Mouse (Mus musculus) limb, embryonic 11.5 days (tissue): Measurements from ENCODE around the gene Col6a2. TPM values are rescaled to one million over a fixed set of nuclear protein-coding genes. Genes with fewer than 3 reads are reported as not detected.
A peak's percentile ranks its signal among the peaks of the same experiment; 100 is the strongest.

Experiments used
- ATAC-seq: fragments of 200-750 bp; cut with Nextera tagmentation; 2 replicates; pipeline ENCODE4 v1.8.0; 2017; ENCODE audit warnings: low read depth; ENCODE audit not compliant: insufficient number of reproducible peaks, low FRiP score, low TSS enrichment
- DNase-seq: peaks from one replicate; pipeline ENCODE4 v3.0.0-alpha.2; 2015; ENCODE audit warnings: low spot score
- H3K27ac ChIP-seq: fragments of 300-500 bp; sonication (generic); replicated peaks from 2 replicates; pipeline ENCODE4 v1.5.1; 2014; ENCODE audit warnings: low read depth, mild to moderate bottlenecking, low read length
- H3K27me3 ChIP-seq: fragments of 300-500 bp; sonication (generic); 2 replicates; pipeline ENCODE4 v1.6.1; 2014; ENCODE audit warnings: mild to moderate bottlenecking, low read length, mixed read lengths; ENCODE audit not compliant: control insufficient read depth, insufficient read depth
- H3K36me3 ChIP-seq: fragments of 300-500 bp; sonication (generic); 2 replicates; pipeline ENCODE4 v1.6.1; 2014; ENCODE audit warnings: mild to moderate bottlenecking, low read length, moderate library complexity, mixed read lengths; ENCODE audit not compliant: control insufficient read depth, insufficient read depth
- H3K4me1 ChIP-seq: fragments of 300-500 bp; sonication (generic); 2 replicates; pipeline ENCODE4 v1.6.1; 2014; ENCODE audit warnings: low read length, mixed read lengths; ENCODE audit not compliant: control insufficient read depth, insufficient read depth
- H3K4me2 ChIP-seq: fragments of 300-500 bp; sonication (generic); 2 replicates; pipeline ENCODE4 v1.6.1; 2014; ENCODE audit warnings: low read depth, mild to moderate bottlenecking, moderate library complexity; ENCODE audit not compliant: severe bottlenecking
- H3K4me3 ChIP-seq: fragments of 300-500 bp; sonication (generic); 2 replicates; pipeline ENCODE4 v1.5.1; 2014; ENCODE audit warnings: low read depth, low read length
- H3K9ac ChIP-seq: fragments of 300-500 bp; sonication (generic); 2 replicates; pipeline ENCODE4 v1.6.1; 2014; ENCODE audit warnings: mild to moderate bottlenecking, low read length
- H3K9me3 ChIP-seq: fragments of 300-500 bp; sonication (generic); 2 replicates; pipeline ENCODE4 v1.6.1; 2016; ENCODE audit warnings: low read length; ENCODE audit not compliant: control insufficient read depth
- WGBS: fragments of 180-500 bp; shearing (Covaris S2); extraction: QIAGEN DNeasy Blood & Tissue Kit; methylation state at CpG from one replicate; pipeline ENCODE4 v1.1.7; 2014; 5-methylcytosine and 5-hydroxymethylcytosine counted together
- polyA plus RNA-seq: library from polyadenylated mRNA; unstranded; fragments of >200 nt; fragmentation: Nextera tagmentation; extraction: Ambion mirVana; gene quantifications from 2 replicates; pipeline ENCODE4 v1.2.1, GENCODE M21; 2014

The Col6a2 gene
- polyA plus RNA-seq, 1 experiment from 2014 or later: 10.1 TPM

- Histone ChIP-seq H3K27ac (no peak overlapping the region), H3K4me2 (no peak overlapping the region), H3K27me3 (no peaks in the 10 kb centered on the region), H3K9ac (no peak overlapping the region), H3K4me3 (no peak overlapping the region), H3K4me1 (no peaks in the 10 kb centered on the region), H3K9me3 (no peaks in the 10 kb centered on the region), H3K36me3 (no peaks in the 10 kb centered on the region)
- DNase-seq (no peak), ATAC-seq (no peak)
- WGBS: 17% methylated on average over 1 of the region's 1 CpGs
These were observed 37.2 kb downstream of the Col6a2 start for GRCm38 (mm10) chr10:76586190-76586589.

GRCm38 (mm10) chr10:76584138-76584537 is 39.3 kb downstream of the Col6a2 start:
- H3K36me3 ChIP-seq: no peaks in the 10 kb centered on the region
- peak overlapping the region; percentile 37 for H3K4me2 ChIP-seq
- ATAC-seq (no peak), DNase-seq (no peak)
- no peak overlapping the region for H3K9ac ChIP-seq
- H3K27ac ChIP-seq: no peak overlapping the region
- WGBS: 14% methylated on average over 10 of the region's 10 CpGs
- no peaks in the 10 kb centered on the region for H3K27me3 ChIP-seq
- H3K4me1 ChIP-seq: no peaks in the 10 kb centered on the region
- peak overlapping the region; percentile 8; the same call in 1 of the 2 replicates for H3K4me3 ChIP-seq
- no peaks in the 10 kb centered on the region for H3K9me3 ChIP-seq

- WGBS: 71% methylated on average over 7 of the region's 7 CpGs
- Histone ChIP-seq H3K36me3 (no peaks in the 10 kb centered on the region), H3K4me1 (no peaks in the 10 kb centered on the region), H3K27ac (no peak overlapping the region), H3K4me2 (no peak overlapping the region), H3K9me3 (no peaks in the 10 kb centered on the region), H3K4me3 (no peak overlapping the region), H3K27me3 (no peaks in the 10 kb centered on the region), H3K9ac (no peak overlapping the region)
- no peak for DNase-seq
- no peak for ATAC-seq
These were observed 46.5 kb downstream of the Col6a2 start for GRCm38 (mm10) chr10:76576920-76577319.

GRCm38 (mm10) chr10:76575374-76575773 is 48.1 kb downstream of the Col6a2 start, which contains the start of gene Ftcd:
Gene Ftcd (plus strand): TSS chr10:76575648.
- no peak within 1 kb of the TSS for H3K4me3 ChIP-seq
- no peaks in the 10 kb centered on the region for H3K36me3 ChIP-seq
- no peak within 1 kb of the TSS for H3K27ac ChIP-seq
- no peaks in the 10 kb centered on the region for H3K27me3 ChIP-seq
- 88% methylated on average over 3 of the region's 3 CpGs for WGBS
- no peak for DNase-seq
- no peak within 1 kb of the TSS for H3K9ac ChIP-seq
- no peak for ATAC-seq
- H3K9me3 ChIP-seq: 0 out of 2 replicates have a peak, but pooled peaks cover under 1% of the 10 kb centered on the region
- no peaks in the 10 kb centered on the region for H3K4me1 ChIP-seq
- H3K4me2 ChIP-seq: no peak within 1 kb of the TSS

GRCm38 (mm10) chr10:76572151-76572550 is 51.3 kb downstream of the Col6a2 start:
- no peak for DNase-seq
- no peak overlapping the region for H3K4me3 ChIP-seq
- no peak overlapping the region for H3K27ac ChIP-seq
- no peaks in the 10 kb centered on the region for H3K36me3 ChIP-seq
- no peak overlapping the region for H3K4me2 ChIP-seq
- no peak for ATAC-seq
- no peaks in the 10 kb centered on the region for H3K27me3 ChIP-seq
- H3K9me3 ChIP-seq: 0 out of 2 replicates have a peak, but pooled peaks cover 2% of the 10 kb centered on the region
- WGBS: 85% methylated on average over 3 of the region's 3 CpGs
- no peak overlapping the region for H3K9ac ChIP-seq
- H3K4me1 ChIP-seq: no peaks in the 10 kb centered on the region

- Histone ChIP-seq H3K4me1 (no peaks in the 10 kb centered on the region), H3K36me3 (no peaks in the 10 kb centered on the region), H3K9ac (no peak overlapping the region), H3K27ac (no peak overlapping the region), H3K4me3 (no peak overlapping the region), H3K4me2 (no peak overlapping the region), H3K27me3 (no peaks in the 10 kb centered on the region), H3K9me3 (0 out of 2 replicates have a peak, but pooled peaks cover 2% of the 10 kb centered on the region)
- DNase-seq (no peak), ATAC-seq (no peak)
- WGBS: 65% methylated on average over 2 of the region's 2 CpGs
These were observed 52.4 kb downstream of the Col6a2 start for GRCm38 (mm10) chr10:76571070-76571469.

- no peak for ATAC-seq
- Histone ChIP-seq H3K27ac (no peak overlapping the region), H3K27me3 (no peaks in the 10 kb centered on the region), H3K9me3 (0 out of 2 replicates have a peak, but pooled peaks cover 2% of the 10 kb centered on the region), H3K4me1 (no peaks in the 10 kb centered on the region), H3K4me2 (no peak overlapping the region), H3K9ac (no peak overlapping the region), H3K36me3 (no peaks in the 10 kb centered on the region), H3K4me3 (no peak overlapping the region)
- DNase-seq: no peak
- 92% methylated on average over 22 of the region's 22 CpGs for WGBS
These were observed 53.3 kb downstream of the Col6a2 start for GRCm38 (mm10) chr10:76569996-76570685.

- DNase-seq (no peak), ATAC-seq (no peak)
These were observed 61.5 kb downstream of the Col6a2 start, which contains the start of gene Spatc1l for GRCm38 (mm10) chr10:76561972-76562371. Gene Spatc1l (plus strand): TSS chr10:76562272.

More at GRCm38 (mm10) chr10:76561972-76562371, 61.5 kb downstream of the Col6a2 start, which contains the start of gene Spatc1l:
- Histone ChIP-seq H3K9me3 (no peaks in the 10 kb centered on the region), H3K4me2 (no peak within 1 kb of the TSS), H3K27me3 (no peaks in the 10 kb centered on the region), H3K9ac (no peak within 1 kb of the TSS), H3K36me3 (no peaks in the 10 kb centered on the region), H3K4me1 (no peaks in the 10 kb centered on the region), H3K27ac (no peak within 1 kb of the TSS), H3K4me3 (no peak within 1 kb of the TSS)
- WGBS: 91% methylated on average over 10 of the region's 10 CpGs
